Mouse (Mus musculus) hindbrain, postnatal 0 days (tissue): ENCODE results near the gene Sh3gl2. TPM values are rescaled to one million over a fixed set of nuclear protein-coding genes. Genes with fewer than 3 reads are reported as not detected.
A peak's percentile ranks its signal among the peaks of the same experiment; 100 is the strongest.

Experiments used
- ATAC-seq: fragments of 200-750 bp; cut with Nextera tagmentation; 2 replicates; pipeline ENCODE4 v1.8.0; 2017; ENCODE audit warnings: mild to moderate bottlenecking, moderate TSS enrichment, moderate library complexity
- DNase-seq: peaks from one replicate; pipeline ENCODE4 v3.0.0-alpha.2; 2015; ENCODE audit warnings: low spot score
- H3K27ac ChIP-seq: fragments of 300-500 bp; sonication (generic); 2 replicates; pipeline ENCODE4 v1.5.1; 2014; ENCODE audit warnings: mild to moderate bottlenecking
- H3K27me3 ChIP-seq: fragments of 300-500 bp; sonication (generic); 2 replicates; pipeline ENCODE4 v1.6.1; 2014; ENCODE audit warnings: low read length, mixed read lengths; ENCODE audit not compliant: insufficient read depth
- H3K36me3 ChIP-seq: fragments of 300-500 bp; sonication (generic); 2 replicates; pipeline ENCODE4 v1.6.1; 2014; ENCODE audit warnings: low read length, mixed read lengths; ENCODE audit not compliant: insufficient read depth
- H3K4me1 ChIP-seq: fragments of 300-500 bp; sonication (generic); 2 replicates; pipeline ENCODE4 v1.6.1; 2014; ENCODE audit warnings: antibody characterized with exemption, low read length, mixed read lengths; ENCODE audit not compliant: insufficient read depth
- H3K4me2 ChIP-seq: fragments of 300-500 bp; sonication (generic); 2 replicates; pipeline ENCODE4 v1.6.1; 2014; ENCODE audit warnings: low read depth, mild to moderate bottlenecking, low read length, moderate library complexity, mixed read lengths
- H3K4me3 ChIP-seq: fragments of 300-500 bp; sonication (generic); 2 replicates; pipeline ENCODE4 v1.5.1; 2014; ENCODE audit warnings: low read length
- H3K9ac ChIP-seq: fragments of 300-500 bp; sonication (generic); replicated peaks from 2 replicates; pipeline ENCODE4 v1.6.1; 2014; ENCODE audit warnings: mild to moderate bottlenecking, low read length, moderate library complexity, mixed read lengths
- H3K9me3 ChIP-seq: fragments of 300-500 bp; sonication (generic); 2 replicates; pipeline ENCODE4 v1.6.1; 2016; ENCODE audit warnings: low read length, mixed read lengths
- CTCF ChIP-seq: IDR thresholded peaks from 2 replicates; pipeline ENCODE4 v1.5.1; 2016; ENCODE audit warnings: antibody characterized with exemption, control low read depth, low read depth
- WGBS: fragments of 180-500 bp; shearing (Covaris S2); extraction: QIAGEN DNeasy Blood & Tissue Kit; methylation state at CpG from one replicate; pipeline ENCODE4 v1.1.7; 2014; 5-methylcytosine and 5-hydroxymethylcytosine counted together
- polyA plus RNA-seq: library from polyadenylated mRNA; unstranded; fragments of >200 nt; fragmentation: Nextera tagmentation; extraction: Ambion mirVana; gene quantifications from 2 replicates; pipeline ENCODE4 v1.2.1, GENCODE M21; 2015
- total RNA-seq: library from RNA; depleted of rRNA; stranded (reverse); fragments of >200 nt; gene quantifications from 2 replicates; pipeline ENCODE4 v1.2.3, GENCODE M21; 2014

Gene Sh3gl2
- total and polyA plus RNA-seq, 2 experiments from 2014 or later = 41.9 to 129 TPM

- Histone ChIP-seq H3K4me3 (peak overlapping the region; percentile 79), H3K27me3 (no peaks in the 10 kb centered on the region), H3K27ac (no peak overlapping the region), H3K4me1 (peaks cover 3% of the 10 kb centered on the region), H3K4me2 (peak overlapping the region; percentile 91), H3K9me3 (no peaks in the 10 kb centered on the region), H3K9ac (no peak overlapping the region), H3K36me3 (no peaks in the 10 kb centered on the region)
- no peak for TF ChIP-seq CTCF
- ATAC-seq (no peak), DNase-seq (peak; percentile 6)
- WGBS = 49% methylated on average over 3 of the region's 3 CpGs
Measured at GRCm38 (mm10) chr4:85206675-85207400, 1.9 kb downstream of the Sh3gl2 start.

- peak overlapping the region; percentile 91 for H3K4me2 ChIP-seq
- H3K4me1 ChIP-seq = peaks cover 3% of the 10 kb centered on the region
- H3K36me3 ChIP-seq = no peaks in the 10 kb centered on the region
- no peak for TF ChIP-seq CTCF
- no peaks in the 10 kb centered on the region for H3K9me3 ChIP-seq
- DNase-seq (no peak), ATAC-seq (no peak)
- no peaks in the 10 kb centered on the region for H3K27me3 ChIP-seq
- whole genome bisulfite sequencing = 90% methylated on average over 9 of the region's 9 CpGs
- no peak overlapping the region for H3K27ac ChIP-seq
- H3K9ac ChIP-seq = no peak overlapping the region
- no peak overlapping the region for H3K4me3 ChIP-seq
Measured at GRCm38 (mm10) chr4:85207515-85207914, 2.6 kb downstream of the Sh3gl2 start.

GRCm38 (mm10) chr4:85208531-85208930 is 3.6 kb downstream of the Sh3gl2 start:
- no peak overlapping the region for H3K4me3 ChIP-seq
- WGBS = 82% methylated on average over 1 of the region's 1 CpGs
- no peaks in the 10 kb centered on the region for H3K27me3 ChIP-seq
- DNase-seq (no peak), ATAC-seq (no peak)
- H3K9ac ChIP-seq = no peak overlapping the region
- H3K27ac ChIP-seq = no peak overlapping the region
- no peaks in the 10 kb centered on the region for H3K9me3 ChIP-seq
- H3K4me1 ChIP-seq = peaks cover 3% of the 10 kb centered on the region
- no peak overlapping the region for H3K4me2 ChIP-seq
- TF ChIP-seq CTCF = no peak
- H3K36me3 ChIP-seq = no peaks in the 10 kb centered on the region

GRCm38 (mm10) chr4:85210953-85211352 is 6.0 kb downstream of the Sh3gl2 start:
- DNase-seq = no peak
- 86% methylated on average over 3 of the region's 3 CpGs for WGBS

GRCm38 (mm10) chr4:85217003-85217402 is 12.1 kb downstream of the Sh3gl2 start:
- H3K27ac ChIP-seq = no peak overlapping the region
- 75% methylated on average over 4 of the region's 4 CpGs for WGBS

More at GRCm38 (mm10) chr4:85210953-85211352, 6.0 kb downstream of the Sh3gl2 start:
- H3K4me3 ChIP-seq = no peak overlapping the region
- H3K9ac ChIP-seq = no peak overlapping the region
- H3K9me3 ChIP-seq = no peaks in the 10 kb centered on the region
- H3K4me2 ChIP-seq = no peak overlapping the region
- H3K36me3 ChIP-seq = no peaks in the 10 kb centered on the region
- H3K4me1 ChIP-seq = peaks cover 3% of the 10 kb centered on the region
- no peak for ATAC-seq
- no peak for TF ChIP-seq CTCF
- H3K27me3 ChIP-seq = no peaks in the 10 kb centered on the region
- H3K27ac ChIP-seq = no peak overlapping the region

DNA sequence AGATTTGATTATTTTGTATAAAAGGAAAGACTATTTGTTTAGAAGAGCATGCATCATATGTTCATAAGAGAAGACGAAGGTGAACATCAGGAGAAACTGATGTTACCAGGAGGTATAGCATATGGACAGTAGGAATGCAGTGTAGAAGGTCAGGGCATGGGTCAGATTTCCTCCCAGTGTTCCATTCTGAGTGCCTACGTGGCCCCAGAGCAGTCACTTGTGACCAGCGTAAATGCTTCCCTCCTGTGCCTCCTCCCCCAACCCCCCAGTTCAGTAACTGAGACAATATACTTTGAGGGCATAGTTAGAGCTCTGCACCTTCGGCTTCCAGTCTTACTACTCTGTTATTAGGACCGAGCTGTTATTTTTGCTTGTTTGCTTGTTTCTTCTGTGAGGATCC is 17.8 kb downstream of the Sh3gl2 start:
- Histone ChIP-seq H3K9ac (no peak overlapping the region), H3K27ac (no peak overlapping the region), H3K9me3 (no peaks in the 10 kb centered on the region), H3K4me1 (no peaks in the 10 kb centered on the region), H3K27me3 (no peaks in the 10 kb centered on the region), H3K4me2 (no peak overlapping the region), H3K36me3 (no peaks in the 10 kb centered on the region), H3K4me3 (no peak overlapping the region)
- no peak for TF ChIP-seq CTCF
- no peak for ATAC-seq
- WGBS = 67% methylated on average over 5 of the region's 5 CpGs
- no peak for DNase-seq

More at GRCm38 (mm10) chr4:85217003-85217402, 12.1 kb downstream of the Sh3gl2 start:
- Histone ChIP-seq H3K4me2 (no peak overlapping the region), H3K9ac (no peak overlapping the region), H3K4me1 (no peaks in the 10 kb centered on the region), H3K9me3 (no peaks in the 10 kb centered on the region), H3K4me3 (no peak overlapping the region), H3K27me3 (no peaks in the 10 kb centered on the region), H3K36me3 (no peaks in the 10 kb centered on the region)
- TF ChIP-seq CTCF = no peak
- no peak for ATAC-seq
- DNase-seq = no peak

GRCm38 (mm10) chr4:85226731-85227130 is 21.8 kb downstream of the Sh3gl2 start:
- no peak for TF ChIP-seq CTCF
- Histone ChIP-seq H3K9ac (no peak overlapping the region), H3K36me3 (no peaks in the 10 kb centered on the region), H3K4me2 (no peak overlapping the region), H3K27ac (no peak overlapping the region), H3K4me3 (no peak overlapping the region), H3K4me1 (no peaks in the 10 kb centered on the region), H3K9me3 (no peaks in the 10 kb centered on the region), H3K27me3 (no peaks in the 10 kb centered on the region)
- DNase-seq (no peak), ATAC-seq (no peak)
- 86% methylated on average over 5 of the region's 5 CpGs for WGBS
